Mouse (Mus musculus): ENCODE data around the gene Syt9. TPM values are rescaled to one million over a fixed set of nuclear protein-coding genes. Genes with fewer than 3 reads are reported as not detected.

Gene Syt9
- polyA plus RNA-seq, 1 experiment = not detected

- H3K9me3 ChIP-seq = no peaks in the 10 kb centered on the region
- H3K4me1 ChIP-seq = peaks cover 16% of the 10 kb centered on the region
- H3K36me3 ChIP-seq (replicated peaks; ENCODE audit: low read length) = no peaks in the 10 kb centered on the region
- peaks cover 4% of the 10 kb centered on the region for H3K27me3 ChIP-seq (replicated peaks)
- TF ChIP-seq GATA1 (IDR thresholded peaks at IDR 0.05; ENCODE audit: borderline replicate concordance, low read length) (no peak), FLI1 (IDR thresholded peaks at IDR 0.05; ENCODE audit: low read length) (no peak)
- H3K4me3 ChIP-seq (replicated peaks) = no peak overlapping the region
Measured at GRCm38 (mm10) chr7:107597956-107598355, 227.4 kb downstream of the Syt9 start.

Other genes with a start within 250 kb of the Syt9 start
- gene Olfr715, start 239.6 kb upstream of the Syt9 start, polyA plus RNA-seq (2012; ENCODE audit: insufficient read depth, low replicate concordance) = not detected in 2 replicates
- not detected in 2 replicates for gene Olfr716, start 232.4 kb upstream of the Syt9 start, polyA plus RNA-seq (2012; ENCODE audit: insufficient read depth, low replicate concordance)
- gene Nlrp14, start 203.7 kb upstream of the Syt9 start, polyA plus RNA-seq (2012; ENCODE audit: insufficient read depth, low replicate concordance) = not detected in 2 replicates
- not detected in 2 replicates for gene Rbmxl2, start 161.3 kb upstream of the Syt9 start, polyA plus RNA-seq (2012; ENCODE audit: insufficient read depth, low replicate concordance)
- not detected in 2 replicates for gene Olfml1, start 196.7 kb downstream of the Syt9 start, polyA plus RNA-seq (2012; ENCODE audit: insufficient read depth, low replicate concordance)
- 0.66 and 1.6 TPM in 2 replicates for gene Ppfibp2, start 224.5 kb downstream of the Syt9 start, polyA plus RNA-seq (2012; ENCODE audit: insufficient read depth, low replicate concordance)